Mouse (Mus musculus) megakaryocyte progenitor cell, adult 5-6 weeks (primary cell): Measurements from ENCODE around the gene Cts3. TPM values are rescaled to one million over a fixed set of nuclear protein-coding genes. Genes with fewer than 3 reads are reported as not detected.
"Not testable (repeated sequence)": the region's sequence is repeated elsewhere in the genome, so short reads cannot be mapped to it uniquely, and the experiment has no call there.

Experiments used
- ATAC-seq: replicated peaks from 2 replicates; pipeline ENCODE4 v1.8.0; 2016; ENCODE audit warnings: mild to moderate bottlenecking, moderate TSS enrichment, inconsistent platforms; ENCODE audit not compliant: poor library complexity
- total RNA-seq, 2 experiments: library from RNA; stranded (forward) in 1 of 2; stranded (reverse) in 1 of 2; fragments of 157-497, 149-512 nt in 1 of 2; fragments of 200-1000 nt in 1 of 2; gene quantifications; 2 replicates each; pipeline versions ENCODE4 v1.2.3 to v1.2.4; 2015 to 2017

Gene Cts3
- not detected in 2 replicates for total RNA-seq (2015)
- total RNA-seq (2017) = not detected in 2 replicates

GRCm38 (mm10) chr13:61570027-61570426, at the start of gene Cts3:
TSS of gene Cts3 (minus strand) at chr13:61570127.
- no peak for ATAC-seq

GRCm38 (mm10) chr13:61568074-61568473, 1.9 kb downstream of the Cts3 start, which contains the start of gene Gm49352:
TSS of gene Gm49352 (minus strand) at chr13:61568174.
- ATAC-seq = not testable (repeated sequence)

- no peak for ATAC-seq
Observed at GRCm38 (mm10) chr13:61541631-61542030, 28.3 kb downstream of the Cts3 start, which contains the start of gene Ctsm. TSS of gene Ctsm (minus strand) at chr13:61541839.

Other genes with a start within 250 kb of the Cts3 start
- not detected in 2 replicates for gene Cts7, start 211.9 kb downstream of the Cts3 start, total RNA-seq (2015)
- not detected in 2 replicates for gene Cts7, start 211.9 kb downstream of the Cts3 start, total RNA-seq (2017)
- gene Ctsm, start 28.3 kb downstream of the Cts3 start, total RNA-seq (2015) = not detected in 2 replicates
- not detected in 2 replicates for gene Ctsm, start 28.3 kb downstream of the Cts3 start, total RNA-seq (2017)
- gene Gm49352, start 2.0 kb downstream of the Cts3 start, total RNA-seq (2015) = not detected in 2 replicates
- not detected in 2 replicates for gene Gm49352, start 2.0 kb downstream of the Cts3 start, total RNA-seq (2017)